Mouse (Mus musculus) brain, embryonic 14.5 days (tissue): ENCODE measurements around the gene Klhl12.

ENCODE experiments used
- CTCF ChIP-seq: fragments of 200-500 bp; IDR thresholded peaks from 2 replicates; pipeline ENCODE4 v1.5.1; 2012; ENCODE audit warnings: inconsistent platforms, mild to moderate bottlenecking, moderate library complexity, borderline replicate concordance; ENCODE audit not compliant: insufficient read depth, insufficient read length; ENCODE audit errors: extremely low read depth
- POLR2A ChIP-seq: fragments of 200-500 bp; IDR thresholded peaks from 2 replicates; pipeline ENCODE4 v1.6.1; 2012; ENCODE audit warnings: mild to moderate bottlenecking, inconsistent platforms, borderline replicate concordance; ENCODE audit not compliant: poor library complexity, insufficient read depth, insufficient read length, severe bottlenecking; ENCODE audit errors: extremely low read depth

GRCm38 (mm10) chr1:134522325-134522724, 67.0 kb downstream of the Klhl12 start:
- TF ChIP-seq POLR2A (no peak), CTCF (no peak)
